ENCODE assay signal across 8 mouse cellular contexts in the genomic region with DNA sequence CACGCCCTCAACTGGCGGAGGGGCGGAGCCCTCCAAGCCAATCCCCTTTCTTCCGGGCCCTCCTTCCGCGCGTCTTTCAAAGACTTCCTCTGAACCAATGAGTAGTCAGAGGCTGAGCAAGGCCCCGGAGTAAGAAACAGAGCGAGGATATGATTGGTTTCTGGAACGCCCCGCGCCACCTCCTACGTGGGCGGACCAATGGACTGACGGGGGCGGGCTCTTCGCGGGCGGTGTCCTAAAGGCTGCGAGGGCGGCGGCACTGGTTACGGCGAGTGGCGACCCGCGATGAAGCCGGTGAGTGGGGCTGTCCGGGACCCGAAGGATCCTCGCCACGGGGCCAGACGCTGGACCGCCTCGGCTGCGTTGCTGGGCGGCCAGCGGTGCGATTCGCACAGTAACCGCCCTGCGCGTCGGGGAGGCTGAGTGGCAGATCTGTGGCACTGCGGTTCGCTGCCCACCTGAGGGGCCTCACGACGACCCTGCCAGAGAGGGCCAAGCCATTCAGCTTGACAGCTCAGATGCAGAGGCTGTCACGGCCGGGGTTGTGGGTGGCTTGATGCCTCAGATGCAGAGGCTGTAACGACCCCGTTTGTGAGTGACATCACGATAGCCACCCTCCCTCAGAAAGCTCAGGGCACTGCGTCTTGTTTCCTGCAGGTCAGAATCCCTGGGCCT. TPM values are rescaled to one million over a fixed set of nuclear protein-coding genes. Genes with fewer than 3 reads are reported as not detected.
A peak's percentile ranks its signal among the peaks of the same experiment; 100 is the strongest.
DNase-seq lines count a peak whose midpoint lies in the region; ATAC-seq and TF ChIP-seq lines count a peak whose summit lies in the region.

A gene (plus strand): TSS at position 187 of the 675 bp plus-strand sequence.

- peaks cover 2% of the 10 kb centered on the region; the same call in 1 of the 2 replicates for H3K36me3 ChIP-seq in ES-E14 (ENCODE audit: control insufficient read depth, insufficient read depth, low read length, poor library complexity, severe bottlenecking)
- H3K36me3 ChIP-seq in forebrain, embryonic 15.5 days = no peaks in the 10 kb centered on the region

- H3K4me3 ChIP-seq in ES-E14 (ENCODE audit: insufficient read depth in 1 of 2, low read depth in 1 of 2, low read length in 2 of 2, poor library complexity in 1 of 2, severe bottlenecking in 1 of 2) = peak within 1 kb of the TSS; percentile 91 to 99
- peak within 1 kb of the TSS; percentile 56 for H3K4me3 ChIP-seq in forebrain, embryonic 15.5 days
- H3K4me3 ChIP-seq in lung, adult 2 months (replicated peaks; ENCODE audit: extremely low read depth, low read depth, low read length) = peak within 1 kb of the TSS; percentile 76

- intact Hi-C loops in heart, postnatal 25 days (cut with DNase I) = no loop called here

- no peak for TF ChIP-seq POLR2A in lung, adult 2 months (IDR thresholded peaks at IDR 0.05; ENCODE audit: borderline replicate concordance, extremely low read depth, low read depth, low read length)

- H3K9me3 ChIP-seq in ES-E14 (ENCODE audit: control insufficient read depth, insufficient read depth, low read depth, low read length) = no peaks in the 10 kb centered on the region
- H3K9me3 ChIP-seq in forebrain, embryonic 15.5 days = no peaks in the 10 kb centered on the region

- WGBS in forebrain, embryonic 15.5 days = under 1% methylated on average over 54 of the region's 54 CpGs
- WGBS in lung, adult 2 months = under 1% methylated on average over 54 of the region's 54 CpGs

- in situ Hi-C loops in ES-E14 (cut with MboI; ENCODE audit: low sequenced_read_pairs in 2 of 2, unreplicated experiment in 2 of 2) = no loop called here

- no peaks in the 10 kb centered on the region for H3K27me3 ChIP-seq in forebrain, embryonic 15.5 days

- peak within 1 kb of the TSS; percentile 89 for H3K9ac ChIP-seq in ES-E14 (ENCODE audit: insufficient read depth, low read depth, low read length, poor library complexity, severe bottlenecking)
- peak within 1 kb of the TSS; percentile 65 for H3K9ac ChIP-seq in forebrain, embryonic 15.5 days (replicated peaks)

- no peak within 1 kb of the TSS for H3K27ac ChIP-seq in ES-E14 (ENCODE audit: insufficient read depth, low read depth, low read length, poor library complexity, severe bottlenecking)
- no peak within 1 kb of the TSS for H3K27ac ChIP-seq in forebrain, embryonic 15.5 days (replicated peaks)

- no peak for TF ChIP-seq CTCF in lung, adult 2 months (IDR thresholded peaks at IDR 0.05; ENCODE audit: insufficient read depth, low read length)

- peak within 1 kb of the TSS; percentile 94 for H3K4me2 ChIP-seq in forebrain, embryonic 15.5 days (replicated peaks)

- H3K4me1 ChIP-seq in ES-E14 (ENCODE audit: control insufficient read depth in 2 of 2, insufficient read depth in 2 of 2, low read length in 2 of 2, poor library complexity in 1 of 2) = peaks cover 5% of the 10 kb centered on the region in 2 experiments; a peak in 3 of 4 replicates
- H3K4me1 ChIP-seq in forebrain, embryonic 15.5 days = peaks cover 9% of the 10 kb centered on the region
- peaks cover 4% of the 10 kb centered on the region; the same call in 1 of the 2 replicates for H3K4me1 ChIP-seq in lung, adult 2 months (ENCODE audit: control insufficient read depth, insufficient read depth, low read length)

- peak; percentile 92 for DNase-seq in ES-E14 (ENCODE audit: low read depth, low spot score)
- DNase-seq in cerebellum, adult 11-12 months = peak; percentile 84
- DNase-seq in heart, postnatal 25 days (ENCODE audit: low spot score) = peak; percentile 91
- peak; percentile 71 to 86 for DNase-seq in layer of hippocampus, adult 18-20 months (ENCODE audit: low spot score in 2 of 2)
- peak; percentile 89 for DNase-seq in lung, adult 2 months
- peak; percentile 88 to 93 for DNase-seq in thymus, adult 18-20 months

- peak; percentile 100 for ATAC-seq in forebrain, embryonic 15.5 days (replicated peaks)
- ATAC-seq in neutrophil, adult 5-6 weeks (ENCODE audit: extremely low read depth, insufficient number of reproducible peaks, low FRiP score, poor library complexity, severe bottlenecking) = peak; percentile 99

TF ChIP-seq in ES-E14, 5 proteins besides CTCF, POLR2A, EP300 and RAD21:
- TF ChIP-seq CHD2 (IDR thresholded peaks at IDR 0.05; ENCODE audit: low read depth, low read length) (peak; percentile 65; the same call in 1 of the 2 replicates), ZNF384 (IDR thresholded peaks at IDR 0.05; ENCODE audit: low read depth, low read length) (no peak)
TF ChIP-seq in ES-E14: peak in this region for 1.

RNA-seq across cellular contexts. Expression of the gene that starts here (rescaled TPM):
- 7.2 and 9.6 TPM in 2 replicates for total RNA-seq in ES-E14 (2012; rRNA removed)
- 16.8 and 18.8 TPM in 2 replicates for polyA plus RNA-seq in forebrain, embryonic 15.5 days (2015; fragmentation: Nextera tagmentation; extraction: Ambion mirVana)
- 1 to 10 TPM in 1 of 2 experiments, under 1 TPM in 1; 0.83 to 1.2 TPM for total RNA-seq in heart, postnatal 25 days (2021)
- total RNA-seq in layer of hippocampus, adult 18-20 months (2021) = not detected
- polyA plus RNA-seq in lung, adult 2 months (2012; rRNA removed) = 0.50 and 1.1 TPM in 2 replicates
- total RNA-seq in neutrophil, adult 5-6 weeks (2017) = 2.1 and 4.3 TPM in 2 replicates

Comparison
In these comparisons a context has a peak if more than half of its experiments do, and no peak if none do; other contexts are left out.
1. Peak in DNase-seq in layer of hippocampus, adult 18-20 months; RNA of the gene not detected or under 1 TPM.